Mouse (Mus musculus): ENCODE measurements at regions not wholly inside any gene's neighbourhood (a gene's known extent, or its start where the extent isn't known, plus 50 kb on each side); places are given as distances from the start of the nearest gene placed in this dataset.

DNA sequence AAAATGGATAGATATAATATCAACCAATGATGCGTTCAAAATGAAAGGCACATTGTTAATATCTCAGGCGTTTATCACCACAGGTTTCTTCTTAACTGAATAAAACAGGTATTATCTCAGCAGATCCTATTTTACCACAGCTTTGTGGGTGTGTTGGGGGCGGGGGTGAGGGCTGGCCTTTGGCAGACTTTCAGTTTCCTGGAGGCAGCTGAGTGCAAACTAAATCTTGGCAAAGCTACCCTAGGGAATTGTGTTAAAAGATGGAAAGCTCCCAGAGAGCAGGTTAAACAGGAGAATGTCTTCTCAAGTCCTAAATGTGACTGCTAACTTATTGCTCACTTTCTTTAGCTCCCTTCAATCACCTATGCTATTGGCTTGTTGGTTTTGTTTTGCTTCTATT is 223.8 kb downstream of the Kdm4c start:
- ATAC-seq: no peak

DNA sequence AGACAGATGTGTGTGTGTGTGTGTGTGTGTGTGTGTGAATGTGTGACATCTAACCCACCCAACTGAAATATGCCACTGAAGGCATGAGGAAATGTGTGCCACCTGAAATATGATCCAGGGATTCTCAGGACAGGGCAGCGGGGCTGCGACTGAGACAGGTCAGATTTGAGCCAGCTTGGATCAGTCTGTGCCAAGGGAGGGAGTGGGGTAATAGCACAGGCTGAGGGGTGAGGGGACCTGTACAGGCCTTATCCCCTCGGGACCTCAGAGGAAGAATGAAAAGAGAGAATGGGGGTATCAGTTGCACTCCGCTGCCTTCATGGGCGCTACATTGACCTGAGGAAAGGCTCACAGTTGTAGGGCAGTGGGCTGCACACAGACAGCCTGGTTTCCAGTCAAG is 270.2 kb downstream of the Kdm4c start:
- no peak for ATAC-seq

DNA sequence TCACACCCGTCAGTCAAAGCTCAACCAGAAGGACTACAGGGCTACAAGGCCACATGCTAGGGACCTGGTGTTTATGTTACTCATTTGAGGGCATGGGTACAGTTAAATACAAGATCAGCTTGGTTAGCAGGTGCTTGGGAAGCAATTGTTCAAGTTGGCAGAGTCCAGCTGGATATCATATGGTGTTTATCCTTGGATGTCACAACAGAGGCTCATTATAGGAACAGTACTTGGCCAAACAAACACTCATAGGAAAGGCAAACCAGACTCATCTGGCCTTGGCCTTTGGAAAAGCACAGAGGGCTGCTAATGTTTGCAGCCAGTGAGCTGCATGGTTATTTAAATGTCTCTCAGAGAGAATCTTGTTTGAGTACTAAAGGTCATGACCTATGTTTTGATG is 311.6 kb downstream of the Kdm4c start:
- no peak for ATAC-seq

DNA sequence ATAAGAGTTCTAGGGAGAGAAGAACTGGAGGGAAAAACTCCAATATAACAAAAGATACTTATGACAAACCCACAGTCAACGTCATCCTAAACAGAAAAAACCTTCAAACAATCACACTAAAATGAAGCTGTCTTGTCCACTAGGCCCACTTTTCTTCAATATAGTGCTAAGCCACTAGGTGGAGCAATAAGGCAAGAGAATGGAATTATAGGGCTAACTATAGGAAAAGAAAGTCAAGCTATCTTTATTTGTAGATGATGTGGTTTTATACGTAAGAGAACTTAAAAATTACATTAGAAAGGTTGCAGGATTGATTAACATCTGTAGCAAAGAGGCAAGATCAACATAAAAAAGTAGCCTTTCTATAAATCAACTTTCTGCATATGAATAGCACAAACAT is 321.3 kb downstream of the Kdm4c start:
- ATAC-seq: peak; percentile 46

DNA sequence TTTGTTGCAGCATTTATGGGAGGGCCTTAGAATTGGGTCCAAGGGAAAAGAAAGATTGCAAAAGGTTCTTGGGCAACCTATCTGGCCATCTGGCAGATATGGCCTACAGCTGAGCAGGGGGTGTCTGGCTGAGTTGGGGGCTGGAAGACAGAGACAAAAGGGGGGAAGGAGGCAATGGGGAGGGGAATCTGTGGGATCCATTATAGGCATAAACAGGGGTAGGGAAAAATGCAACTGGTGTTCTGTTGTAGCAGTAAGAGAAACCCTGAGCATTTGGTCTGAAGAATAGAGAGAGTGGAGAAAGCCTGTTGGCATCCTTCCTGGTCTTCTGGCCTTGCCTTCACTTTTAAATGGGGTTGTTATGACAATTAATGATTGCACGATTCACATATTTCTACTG is 344.1 kb downstream of the Kdm4c start:
- no peak for ATAC-seq

DNA sequence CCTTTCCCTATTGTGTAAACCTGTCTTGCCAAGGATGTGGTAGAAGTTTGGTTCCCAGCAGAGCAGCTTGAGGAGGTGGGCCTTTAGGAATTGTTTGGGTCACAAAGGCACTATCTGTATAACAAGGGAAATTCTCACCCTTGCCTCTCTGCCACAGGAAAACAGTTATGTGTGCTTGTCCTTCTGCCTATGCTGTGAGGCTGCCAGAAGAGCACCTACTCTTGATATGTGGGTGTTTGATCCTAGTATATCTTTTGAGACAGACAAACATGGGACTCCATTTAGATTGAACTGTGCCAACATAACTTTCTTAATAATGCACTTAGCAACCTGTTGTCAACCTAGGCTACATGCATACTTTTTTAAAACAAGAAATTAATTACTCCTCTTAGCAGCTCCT is 344.8 kb downstream of the Kdm4c start:
- ATAC-seq: no peak

DNA sequence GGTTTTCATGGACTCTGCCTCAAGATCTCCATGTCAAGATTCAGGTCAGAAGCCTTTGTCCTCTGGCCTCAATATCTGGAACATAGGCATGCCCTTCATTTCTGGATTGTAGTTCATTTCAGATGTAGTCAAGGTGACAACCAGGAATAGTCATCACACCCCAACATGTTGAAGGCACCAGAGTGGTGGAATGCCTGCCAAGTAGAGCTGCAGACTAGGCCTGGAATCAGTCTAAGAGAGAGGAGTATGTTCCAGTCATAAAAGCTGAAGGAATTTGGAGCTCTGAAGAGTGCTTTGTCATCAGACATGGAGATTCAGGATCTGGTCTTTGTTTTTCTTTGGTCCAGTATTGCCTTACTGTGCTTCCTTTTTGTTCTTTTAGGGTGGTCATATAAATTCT is 346.5 kb downstream of the Kdm4c start:
- ATAC-seq: no peak

DNA sequence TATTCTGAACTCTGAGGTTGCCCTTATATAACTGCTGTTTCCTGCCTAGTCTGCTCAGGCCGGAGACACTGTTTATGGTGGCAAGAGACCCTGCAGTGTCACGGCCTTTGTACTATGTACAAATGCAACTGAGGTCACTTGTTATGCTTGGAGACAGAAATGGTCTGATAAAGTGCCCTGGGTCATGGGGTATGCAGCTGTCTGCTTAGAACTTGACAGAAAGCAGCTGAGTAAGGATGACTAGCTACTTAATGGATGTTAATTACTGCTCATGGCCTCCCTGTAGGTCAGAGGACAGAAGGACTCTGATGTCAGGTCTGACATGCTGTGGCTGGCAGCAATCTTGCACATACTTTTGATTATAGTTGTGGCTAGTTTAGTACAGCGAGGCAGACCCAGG is 370.7 kb downstream of the Kdm4c start:
- no peak for ATAC-seq
